Mouse (Mus musculus) embryonic stem cell, embryonic (primary cell): ENCODE results near the gene Htr6.

ENCODE experiments used
- CTCF ChIA-PET, 4 experiments: fragments of 300-600 bp in 2 of 4; fragments of 350-600 bp in 2 of 4; sonication (Branson Sonifier 250); formaldehyde crosslinking; loops; one replicate each; lab custom pipeline; 2022; ENCODE audit warnings: inconsistent platforms in 2 of 4; lab: Charles Lee
- POLR2A ChIA-PET, 4 experiments: fragments of 300-600 bp in 2 of 4; fragments of 350-600 bp in 2 of 4; sonication (Branson Sonifier 250); formaldehyde crosslinking; loops; one replicate each; lab custom pipeline; 2022; ENCODE audit warnings: antibody characterized with exemption in 4 of 4, inconsistent platforms in 1 of 4; lab: Charles Lee

The Htr6 gene

DNA sequence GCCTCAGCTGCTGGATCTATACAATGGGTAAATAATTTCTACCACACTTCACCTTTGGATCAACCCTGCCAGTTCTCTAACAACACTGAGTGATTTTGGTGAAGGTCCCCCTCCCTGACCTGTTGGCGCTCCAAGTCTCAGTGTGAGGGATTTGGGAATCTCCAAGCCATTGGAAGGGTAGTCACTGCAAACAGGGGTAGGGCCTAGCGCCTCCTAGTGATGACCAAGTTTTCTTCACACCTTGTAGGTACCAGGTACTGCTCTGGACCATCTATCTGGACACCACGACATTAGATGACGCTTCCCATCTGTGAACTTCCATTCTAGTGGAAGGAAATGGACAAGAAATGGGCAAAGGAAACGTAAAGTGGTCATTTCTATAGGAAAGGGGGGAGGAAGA lies 545 bp upstream of the Htr6 start:
- ChIA-PET CTCF (interaction anchor here in 3 of 4 experiments (0.6 to 1.2 kb wide), 6 partner anchors 28 to 235 kb away, joined by 3 to 5 read pairs (median 4); partner anchors contain the start of genes Akr7a5 (in 1 of the 3) and Pqlc2 (in 1 of the 3)), POLR2A (interaction anchor here in 3 of 4 experiments (0.6 to 1.2 kb wide), 3 partner anchors 69 to 235 kb away, joined by 3 read pairs; partner anchors contain the start of genes Akr7a5 (in 1 of the 3) and Pqlc2 (in 1 of the 3))

DNA sequence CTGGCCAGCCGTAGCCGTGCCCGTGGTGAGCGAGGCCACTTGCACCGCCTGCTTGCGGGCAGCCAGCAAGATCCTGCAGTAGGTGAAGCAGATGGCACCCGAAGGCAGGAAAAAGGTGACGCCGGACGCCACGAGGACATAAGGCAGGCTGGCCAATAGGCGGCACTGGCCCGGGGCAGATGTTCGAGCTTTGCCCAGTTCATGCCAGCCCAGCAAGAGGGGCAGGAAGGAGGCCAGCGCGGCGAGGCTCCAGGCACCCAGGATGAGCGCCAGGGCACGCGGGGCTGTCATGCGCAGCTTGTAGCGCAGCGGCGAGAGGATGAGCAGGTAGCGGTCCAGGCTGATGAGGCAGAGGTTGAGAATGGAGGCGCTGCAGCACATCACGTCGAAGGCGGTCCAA lies 1.3 kb downstream of the Htr6 start:
- CTCF ChIA-PET, result interaction anchor here (0.5 to 1.6 kb wide), 6 partner anchors 9 to 1498 kb away, joined by 3 to 7 read pairs (median 3); no protein-coding TSS in a partner anchor
- POLR2A ChIA-PET, result no interaction called here

DNA sequence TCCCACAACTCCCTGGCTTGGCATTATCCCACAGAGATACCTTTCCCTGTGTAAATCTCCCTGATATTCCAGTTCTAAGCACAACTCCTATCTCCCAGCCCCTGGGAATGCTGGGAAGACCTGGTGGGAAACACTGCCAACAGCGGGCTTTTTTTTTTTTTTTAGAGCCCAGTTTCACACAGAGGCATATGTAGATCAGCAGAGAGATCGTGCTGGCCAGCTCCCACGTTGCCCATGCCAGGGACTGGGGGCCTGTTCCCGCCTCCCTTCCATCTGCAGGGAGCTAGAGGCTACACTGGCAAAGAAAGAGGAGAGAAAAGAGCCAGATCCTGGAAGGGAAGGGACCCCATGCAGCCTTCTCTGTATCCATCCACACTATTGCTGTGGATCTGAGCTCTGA lies 7.1 kb downstream of the Htr6 start:
- POLR2A ChIA-PET, result no interaction called here
- CTCF ChIA-PET, result interaction anchor here in 3 of 4 experiments (0.6 to 0.8 kb wide), 4 partner anchors 18 to 628 kb away, joined by 3 read pairs; no protein-coding TSS in a partner anchor

DNA sequence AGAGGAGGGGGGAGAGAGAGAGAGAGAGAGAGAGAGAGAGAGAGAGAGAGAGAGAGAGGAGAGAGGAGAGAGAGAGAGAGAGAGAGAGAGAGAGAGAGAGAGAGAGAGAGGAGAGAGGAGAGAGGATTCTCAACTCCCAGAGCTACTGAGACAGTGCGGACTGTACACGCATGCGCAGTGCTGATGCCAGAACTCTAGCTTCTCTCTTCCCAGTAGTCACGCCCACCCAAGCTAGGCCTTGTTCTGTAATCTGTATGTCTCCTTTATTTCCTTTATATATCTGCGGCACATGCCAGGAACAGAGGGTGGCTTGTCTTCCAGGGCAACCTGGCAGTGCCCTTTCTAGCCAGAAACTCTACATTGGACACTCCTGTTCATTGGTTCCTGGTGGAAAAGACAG lies 10.5 kb downstream of the Htr6 start:
- POLR2A ChIA-PET, result interaction anchor here in 3 of 4 experiments (0.5 to 2.2 kb wide), 12 partner anchors 9 to 657 kb away, joined by 3 to 8 read pairs (median 3); partner anchors contain the start of gene Minos1 (in 1 of the 3)
- CTCF ChIA-PET, result interaction anchor here in 3 of 4 experiments (0.6 to 1.9 kb wide), 11 partner anchors 9 to 1067 kb away, joined by 3 to 8 read pairs (median 4); no protein-coding TSS in a partner anchor

DNA sequence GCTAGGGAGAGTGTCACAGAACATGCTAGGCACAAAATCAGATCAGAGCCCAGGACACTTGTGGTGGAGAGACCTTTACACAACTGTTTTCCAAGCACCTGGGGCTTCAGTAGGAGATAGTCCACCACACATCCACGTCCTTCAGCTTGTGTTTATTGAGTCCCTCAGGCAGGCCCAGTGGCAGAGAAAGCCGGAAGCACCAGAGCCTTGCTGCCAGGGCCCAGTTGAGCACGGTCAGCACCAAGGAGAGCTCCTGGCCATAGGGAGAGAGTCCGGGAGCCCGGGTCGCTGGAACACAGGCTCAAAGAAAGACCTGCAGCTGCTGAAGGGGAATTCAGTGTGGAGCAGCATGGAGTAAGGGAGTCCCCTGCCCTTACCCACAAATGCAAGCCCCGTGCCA lies 15.8 kb downstream of the Htr6 start:
- CTCF ChIA-PET, result interaction anchor here in 3 of 4 experiments (0.6 to 1.5 kb wide), 6 partner anchors 87 to 543 kb away, joined by 3 to 5 read pairs (median 3); partner anchors contain the start of genes Gm21969 (in 1 of the 3) and Tmco4 (in 1 of the 3)
- POLR2A ChIA-PET, result interaction anchor here in 3 of 4 experiments (0.6 to 1.7 kb wide), 5 partner anchors 8 to 120 kb away, joined by 3 to 8 read pairs (median 3); no protein-coding TSS in a partner anchor

DNA sequence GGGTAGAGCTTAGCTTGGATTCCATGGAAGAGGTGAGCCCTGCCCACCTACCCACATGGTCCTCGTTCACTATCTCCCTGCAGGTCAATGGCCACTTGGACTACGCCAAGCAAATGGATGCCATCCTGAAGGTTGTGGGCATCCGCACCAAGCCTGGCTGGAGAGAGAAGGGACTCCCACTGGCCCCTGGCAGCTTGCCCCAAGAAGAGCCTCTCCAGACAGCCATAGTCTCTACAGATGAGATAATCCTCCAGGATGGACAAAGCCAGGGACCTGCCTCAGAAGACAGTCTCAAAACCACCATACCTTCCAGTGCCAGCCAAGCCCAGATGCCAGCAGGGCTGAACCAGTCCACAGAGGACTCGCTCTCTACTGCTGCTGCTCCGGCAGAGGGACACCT lies 17.3 kb downstream of the Htr6 start:
- ChIA-PET CTCF (interaction anchor here in 2 of 4 experiments (0.6 to 0.7 kb wide), 2 partner anchors 315 to 959 kb away, joined by 3 read pairs; no protein-coding TSS in a partner anchor), POLR2A (no interaction called here)

DNA sequence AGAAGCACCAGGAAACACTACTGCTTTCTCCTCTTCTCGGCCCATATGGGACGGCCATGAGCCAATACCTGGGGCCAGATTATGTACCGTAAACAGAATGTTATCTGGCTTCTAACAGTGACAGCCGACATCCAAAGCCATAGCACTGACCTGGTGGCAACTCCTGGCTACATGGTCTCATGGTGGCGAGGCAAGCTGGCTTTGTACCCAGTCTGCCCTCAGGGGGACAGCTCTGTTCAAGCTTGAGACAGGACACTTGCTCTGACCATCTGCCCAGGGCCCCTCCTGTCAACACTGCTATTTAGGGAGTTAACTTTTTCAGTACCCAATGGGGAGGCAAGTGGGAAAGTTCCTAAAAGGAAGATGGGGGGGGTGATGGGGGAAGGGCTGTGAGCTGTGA lies 18.1 kb downstream of the Htr6 start:
- ChIA-PET POLR2A (interaction anchor here in 1 of 4 experiments (0.7 kb wide), 1 partner anchor 1868 kb away, joined by 3 read pairs; no protein-coding TSS in a partner anchor), CTCF (no interaction called here)

DNA sequence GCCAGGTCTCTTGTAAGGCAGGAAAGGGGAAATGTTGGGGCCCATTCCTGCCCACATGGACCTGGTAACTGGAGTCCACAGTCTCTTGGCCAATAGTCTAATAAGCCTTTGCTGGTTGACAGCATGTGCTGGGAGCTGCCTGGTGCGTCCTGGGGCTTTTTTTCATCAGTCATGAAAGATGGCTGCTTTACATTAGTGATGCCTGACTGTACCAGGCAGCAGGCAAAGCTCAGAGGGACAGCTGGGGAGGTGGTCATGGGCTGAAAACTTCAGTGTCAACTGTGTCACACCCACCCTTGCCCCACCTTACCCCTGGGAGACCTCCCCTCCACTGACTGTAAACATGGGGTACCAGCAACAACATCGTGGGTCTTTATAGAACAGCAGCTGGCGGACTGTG lies 19.6 kb downstream of the Htr6 start:
- POLR2A ChIA-PET, result interaction anchor here in 1 of 4 experiments (1.4 kb wide), 1 partner anchor 9 kb away, joined by 4 read pairs; no protein-coding TSS in a partner anchor
- CTCF ChIA-PET, result no interaction called here

DNA sequence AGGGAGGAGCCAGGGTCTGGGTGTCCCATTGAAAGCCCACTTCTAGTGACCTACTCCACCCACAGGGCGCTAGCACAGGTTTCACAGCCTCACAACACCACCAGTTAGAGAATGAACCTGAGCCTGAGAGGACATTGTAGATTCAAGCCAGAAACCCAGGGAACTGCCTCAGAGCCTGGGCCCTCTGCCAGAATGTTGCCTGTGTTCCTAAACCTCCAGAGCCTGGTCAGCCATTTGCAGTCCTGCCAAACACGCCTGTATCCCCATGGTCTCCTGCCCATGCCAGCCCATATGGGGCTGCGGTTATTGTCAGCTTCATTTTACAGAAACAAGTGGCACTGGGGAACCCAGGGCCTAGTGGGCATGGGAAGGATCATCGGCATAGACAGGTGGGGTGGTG lies 20.0 kb downstream of the Htr6 start:
- POLR2A ChIA-PET, result interaction anchor here in 1 of 4 experiments (1.2 to 1.4 kb wide), 2 partner anchors 9 kb away, joined by 3 to 4 read pairs; no protein-coding TSS in a partner anchor
- CTCF ChIA-PET, result interaction anchor here in 1 of 4 experiments (1.2 to 1.3 kb wide), 2 partner anchors 111 to 136 kb away, joined by 3 to 4 read pairs; no protein-coding TSS in a partner anchor

DNA sequence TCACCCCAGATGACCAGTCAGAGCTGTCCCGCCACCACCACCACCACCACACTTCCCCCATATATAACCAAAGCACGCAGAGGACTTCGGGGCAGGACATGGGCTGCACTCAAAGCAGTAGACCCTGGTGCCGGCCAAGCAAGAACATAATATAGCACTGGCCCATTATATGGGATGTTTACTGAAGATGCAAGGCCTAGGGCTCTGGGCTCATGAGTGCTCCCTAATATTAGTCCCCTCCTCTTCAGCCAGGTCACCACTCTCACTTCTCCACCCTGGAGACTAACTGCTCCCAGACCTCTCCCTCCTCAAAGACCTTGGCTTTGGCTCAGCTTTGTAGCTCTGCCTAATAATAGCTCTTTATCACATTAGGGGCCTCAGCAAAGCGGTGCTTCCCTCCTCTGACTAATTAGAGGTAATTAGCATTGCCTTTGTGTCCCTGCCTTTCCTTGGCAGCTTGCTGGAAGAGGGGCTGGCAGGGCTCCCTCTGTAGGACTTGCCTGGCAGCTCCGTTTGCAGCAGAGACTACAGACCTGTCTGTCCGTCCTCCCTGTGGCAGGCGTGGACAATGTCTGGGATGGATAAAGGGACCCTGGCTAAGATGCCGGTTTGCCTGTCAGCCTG lies 21.0 kb downstream of the Htr6 start:
- POLR2A ChIA-PET, result interaction anchor here in 2 of 4 experiments (1.2 to 1.8 kb wide), 3 partner anchors 10 to 47 kb away, joined by 3 to 7 read pairs (median 4); no protein-coding TSS in a partner anchor
- CTCF ChIA-PET, result interaction anchor here in 2 of 4 experiments (0.6 to 2.6 kb wide), 9 partner anchors 10 to 283 kb away, joined by 3 to 7 read pairs (median 3); no protein-coding TSS in a partner anchor

DNA sequence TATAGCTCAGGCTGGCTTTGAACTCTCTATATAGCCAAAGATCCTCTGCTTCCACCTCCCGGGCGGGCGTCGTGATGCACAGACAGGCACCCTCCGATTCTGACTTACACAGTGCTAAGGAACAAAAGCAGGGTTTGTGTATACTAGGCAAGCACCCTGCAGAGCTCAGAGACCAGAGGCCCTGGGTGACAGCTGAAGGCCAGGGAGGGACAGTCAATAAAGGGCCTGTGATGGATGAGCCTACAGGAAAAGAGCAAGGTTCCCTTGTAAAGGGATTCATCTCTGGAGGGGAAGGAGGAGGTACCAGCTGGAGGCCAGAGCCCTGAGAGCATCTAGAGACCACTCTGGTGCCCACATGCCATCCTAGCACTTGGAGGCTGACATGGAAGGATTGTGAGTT lies 22.0 kb downstream of the Htr6 start:
- POLR2A ChIA-PET, result interaction anchor here in 2 of 4 experiments (1.3 to 1.8 kb wide), 3 partner anchors 11 to 55 kb away, joined by 3 to 7 read pairs (median 4); no protein-coding TSS in a partner anchor
- CTCF ChIA-PET, result interaction anchor here in 2 of 4 experiments (1.0 to 2.6 kb wide), 3 partner anchors 52 to 197 kb away, joined by 4 to 7 read pairs (median 5); no protein-coding TSS in a partner anchor

DNA sequence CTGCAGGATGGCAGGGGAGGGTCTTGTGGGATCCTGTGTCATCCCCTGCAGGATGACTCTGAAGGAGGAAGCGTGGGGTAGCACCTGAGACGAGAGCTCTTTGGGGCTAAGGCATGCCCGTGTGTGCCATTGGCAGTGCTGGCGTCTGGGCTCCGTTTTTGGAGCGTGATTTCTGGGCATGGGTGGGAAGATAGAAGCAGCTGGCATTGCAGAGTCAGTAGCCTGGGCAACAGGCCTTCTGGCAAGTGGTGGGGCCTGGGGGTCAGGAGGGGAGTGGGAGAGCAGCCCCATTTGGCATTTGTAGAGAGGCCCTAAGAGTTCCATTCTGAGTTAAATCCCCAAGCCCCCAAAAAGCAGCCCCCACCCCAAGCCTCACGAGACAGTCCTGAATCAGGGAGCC lies 22.6 kb downstream of the Htr6 start:
- POLR2A ChIA-PET, result interaction anchor here in 2 of 4 experiments (1.3 to 1.8 kb wide), 3 partner anchors 11 to 55 kb away, joined by 3 to 7 read pairs (median 5); no protein-coding TSS in a partner anchor

DNA sequence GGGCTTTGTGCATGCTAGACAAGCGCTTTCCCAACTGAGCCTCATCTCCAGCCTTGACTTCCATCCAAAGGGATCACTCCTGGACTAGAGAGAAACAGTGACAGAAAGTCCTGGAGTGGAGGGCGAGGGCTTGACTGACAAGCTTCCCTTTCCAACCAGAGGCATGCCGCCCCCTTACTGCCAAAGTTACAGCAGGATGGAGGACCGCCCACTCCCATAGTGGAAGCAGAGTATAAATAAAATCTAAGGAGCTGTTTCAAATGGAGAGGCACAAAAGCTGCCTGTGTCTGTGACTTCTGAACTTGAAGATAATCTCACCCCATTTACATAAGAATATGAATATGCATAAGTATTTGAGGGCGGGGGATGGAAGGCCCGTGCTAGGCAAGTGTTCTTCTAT lies 26.9 kb downstream of the Htr6 start:
- ChIA-PET POLR2A (interaction anchor here in 2 of 4 experiments (0.6 to 1.3 kb wide), 3 partner anchors 15 to 174 kb away, joined by 3 to 8 read pairs (median 7); no protein-coding TSS in a partner anchor), CTCF (interaction anchor here in 1 of 4 experiments (0.7 to 1.2 kb wide), 3 partner anchors 27 to 126 kb away, joined by 3 read pairs; partner anchors contain the start of gene Htr6)

More for the DNA sequence above, 22.6 kb downstream of the Htr6 start:
- CTCF ChIA-PET, result interaction anchor here in 2 of 4 experiments (1.0 to 2.6 kb wide), 4 partner anchors 51 to 196 kb away, joined by 3 to 7 read pairs (median 4); no protein-coding TSS in a partner anchor

DNA sequence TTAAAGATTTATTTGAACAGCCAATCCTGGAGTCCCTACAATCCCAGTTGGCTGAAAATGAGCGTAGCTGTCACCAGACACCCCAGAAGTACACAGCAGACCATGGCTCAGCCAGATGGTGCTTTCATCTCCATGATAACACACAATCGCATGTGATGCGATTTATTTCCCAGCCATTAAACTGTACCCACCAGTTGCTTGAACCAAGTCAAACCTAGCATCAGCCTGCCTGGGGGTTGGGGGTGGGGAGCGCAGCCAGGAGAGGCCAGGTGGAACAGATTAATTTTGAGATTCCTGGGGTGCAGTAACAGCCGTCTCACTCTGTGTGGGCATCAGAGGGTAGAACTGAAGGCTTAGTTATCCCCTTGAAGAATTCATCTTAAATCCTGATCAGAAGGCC lies 29.0 kb downstream of the Htr6 start:
- ChIA-PET CTCF (no interaction called here), POLR2A (no interaction called here)

DNA sequence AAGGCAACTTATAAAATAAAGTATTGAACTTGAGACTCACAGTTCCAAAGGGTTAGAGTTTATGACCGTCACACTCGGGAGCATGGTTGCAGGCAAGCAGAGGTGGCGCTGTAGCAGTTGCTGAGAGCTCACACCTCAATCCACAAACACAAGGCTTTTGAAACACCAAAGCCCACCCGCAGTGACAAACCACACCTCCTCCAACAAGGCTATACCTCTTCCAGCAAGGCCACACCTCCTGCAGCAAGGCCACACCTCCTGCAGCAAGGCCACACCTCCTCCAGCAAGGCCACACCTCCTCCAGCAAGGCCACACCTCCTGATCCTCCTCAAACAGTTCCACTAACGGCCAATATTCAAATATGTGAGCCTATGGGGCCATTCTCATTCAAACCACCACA lies 30.8 kb downstream of the Htr6 start:
- ChIA-PET POLR2A (interaction anchor here in 2 of 4 experiments (1.2 to 2.4 kb wide), 2 partner anchors 15 to 37 kb away, joined by 3 to 5 read pairs; no protein-coding TSS in a partner anchor), CTCF (interaction anchor here in 1 of 4 experiments (0.5 kb wide), 1 partner anchor 37 kb away, joined by 3 read pairs; no protein-coding TSS in a partner anchor)

DNA sequence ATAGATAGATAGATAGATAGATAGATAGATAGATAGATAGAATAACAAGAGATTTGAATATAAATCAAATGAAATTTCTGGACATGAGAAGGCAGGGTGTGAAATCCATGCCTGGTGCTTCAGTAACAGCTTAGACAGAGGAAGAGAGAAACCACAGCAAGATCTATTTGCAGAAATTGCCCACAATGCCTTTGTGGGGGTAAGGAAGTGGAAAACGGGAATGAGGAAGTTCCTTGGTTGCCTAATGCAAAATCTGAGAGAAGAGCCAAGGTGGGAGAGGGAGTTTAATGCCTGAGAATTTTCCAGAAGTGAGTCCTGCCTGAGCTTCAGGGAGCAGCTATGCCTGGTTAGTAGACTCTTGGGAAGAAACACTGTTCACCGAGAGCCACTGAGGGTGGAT lies 31.8 kb downstream of the Htr6 start:
- ChIA-PET POLR2A (interaction anchor here in 2 of 4 experiments (0.9 to 2.4 kb wide), 4 partner anchors 14 to 36 kb away, joined by 3 to 7 read pairs (median 4); no protein-coding TSS in a partner anchor), CTCF (interaction anchor here in 1 of 4 experiments (0.5 kb wide), 1 partner anchor 72 kb away, joined by 3 read pairs; no protein-coding TSS in a partner anchor)

DNA sequence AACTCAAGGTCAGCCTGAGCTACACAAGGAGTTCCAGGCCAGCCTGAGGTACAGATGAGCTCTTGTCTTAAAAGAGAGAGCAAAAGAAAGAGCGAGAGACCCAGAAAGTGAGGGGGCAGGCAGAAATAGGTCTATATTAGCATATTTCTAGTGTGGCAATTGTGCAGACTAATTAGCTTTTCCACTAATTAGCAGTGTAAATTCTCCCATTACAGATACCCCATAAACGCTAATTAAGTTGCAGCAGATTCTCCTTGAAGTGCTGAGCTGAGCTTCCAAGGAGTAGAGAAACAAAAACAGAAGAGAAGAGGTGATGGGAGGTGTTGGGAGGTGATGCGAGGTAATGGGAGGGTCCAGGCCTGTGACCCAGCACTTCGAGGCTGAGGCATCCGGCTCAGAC lies 32.8 kb downstream of the Htr6 start:
- POLR2A ChIA-PET, result interaction anchor here in 2 of 4 experiments (0.6 to 2.4 kb wide), 4 partner anchors 35 to 151 kb away, joined by 3 to 7 read pairs (median 6); no protein-coding TSS in a partner anchor
- CTCF ChIA-PET, result interaction anchor here in 2 of 4 experiments (0.6 to 0.7 kb wide), 2 partner anchors 32 to 1112 kb away, joined by 3 read pairs; no protein-coding TSS in a partner anchor
